Mouse (Mus musculus) c-Kit-negative CD71-positive TER-119-positive erythroid progenitor cells, embryonic 14.5 days (primary cell): ENCODE data around the gene Trim47.

Experiments
- DNase-seq: peaks from one replicate; pipeline ENCODE4 v3.0.0-alpha.2; 2013; ENCODE audit warnings: low read depth, low spot score

The Trim47 gene

DNA sequence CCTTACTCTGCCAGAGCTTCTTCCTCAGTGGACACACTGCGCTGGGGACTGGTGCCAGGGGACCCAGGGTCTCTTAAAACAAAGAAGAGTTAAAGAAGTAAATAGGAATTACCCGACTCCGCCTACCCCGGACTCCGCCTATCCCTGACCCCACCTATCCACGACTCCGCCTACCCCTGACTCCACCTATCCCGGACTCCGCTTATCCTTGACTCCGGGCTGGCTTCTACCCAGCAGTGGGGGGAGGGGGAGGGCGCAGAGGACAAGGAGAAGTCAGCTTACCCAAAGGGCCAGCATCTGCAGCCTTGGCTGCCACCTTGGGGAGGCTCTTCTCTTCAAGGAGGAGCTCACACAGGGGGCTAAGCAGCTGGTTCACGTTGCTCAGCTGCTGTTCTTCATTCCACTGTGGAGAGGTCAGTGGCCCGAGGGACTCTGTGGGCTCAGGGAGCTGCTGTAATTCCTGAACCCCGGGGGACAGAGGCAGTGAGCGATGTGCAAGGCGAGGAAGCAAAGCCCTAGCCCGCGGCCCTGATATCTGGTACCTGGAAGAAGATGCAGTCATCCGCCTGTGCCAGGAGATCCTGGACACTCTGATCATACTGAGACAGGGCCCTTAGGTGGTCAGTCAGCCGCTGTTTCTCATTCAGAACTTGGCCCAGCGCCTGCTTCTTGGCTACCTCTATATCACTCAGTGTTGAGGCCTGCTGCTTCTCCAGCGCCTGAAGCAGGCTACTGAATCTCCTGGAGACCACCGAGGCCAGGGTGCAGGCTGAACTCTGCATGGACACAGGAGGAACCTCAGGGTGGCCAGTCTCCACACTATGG lies at the start of gene Trim47:
Trim47 (minus strand) TSS at position 55 of the 825 bp plus-strand sequence.
- DNase-seq: no peak

DNA sequence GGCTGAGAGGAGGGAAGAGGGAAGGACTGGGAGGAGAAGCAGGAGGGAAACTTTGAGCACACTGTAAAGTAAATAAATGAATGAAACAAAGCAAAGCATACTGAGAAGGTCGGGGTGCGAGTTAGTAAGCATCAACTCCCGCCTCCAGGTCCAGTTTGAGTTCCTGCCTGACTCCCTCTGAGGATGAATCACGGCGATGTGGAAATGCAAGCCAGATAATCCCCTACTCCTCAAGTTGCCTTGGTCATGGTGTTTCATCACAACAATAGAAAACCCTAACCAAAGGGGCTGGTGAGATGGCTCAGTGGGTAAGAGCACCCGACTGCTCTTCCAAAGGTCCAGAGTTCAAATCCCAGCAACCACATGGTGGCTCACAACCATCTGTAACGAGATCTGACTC lies 49.0 kb upstream of the Trim47 start:
- DNase-seq: no peak

DNA sequence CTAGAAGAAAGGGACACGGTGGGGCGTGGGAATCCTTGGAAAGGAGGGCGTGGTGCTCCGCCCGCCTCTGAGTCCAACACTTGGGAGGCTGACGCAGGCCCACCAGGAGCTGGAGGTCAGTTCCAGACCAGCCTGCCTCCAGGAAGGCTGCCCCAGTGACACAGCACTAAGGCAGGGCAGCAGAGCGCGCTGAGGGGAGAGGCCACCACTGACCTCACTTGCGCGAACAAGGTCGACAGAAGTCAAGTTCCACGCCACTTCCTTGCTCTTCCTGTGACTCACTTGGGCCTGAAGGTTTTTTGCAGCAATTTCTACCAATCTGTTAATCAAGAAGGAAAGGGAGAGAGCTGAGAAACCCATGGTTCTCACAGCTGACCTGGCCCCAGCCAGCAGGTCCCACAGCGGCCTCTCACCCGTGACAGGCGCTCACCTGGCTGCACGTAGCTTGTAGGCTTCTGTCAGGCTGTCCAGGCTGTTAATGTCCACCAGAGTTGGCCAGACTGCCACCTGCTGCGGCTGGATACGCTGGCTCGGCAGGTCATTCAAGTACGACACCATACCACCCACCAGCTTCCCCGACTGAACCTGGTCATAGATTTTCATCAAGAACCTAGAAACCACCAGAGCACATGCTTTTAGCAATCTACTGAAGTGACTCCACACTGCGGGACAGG lies 47.9 kb upstream of the Trim47 start:
- DNase-seq: no peak

DNA sequence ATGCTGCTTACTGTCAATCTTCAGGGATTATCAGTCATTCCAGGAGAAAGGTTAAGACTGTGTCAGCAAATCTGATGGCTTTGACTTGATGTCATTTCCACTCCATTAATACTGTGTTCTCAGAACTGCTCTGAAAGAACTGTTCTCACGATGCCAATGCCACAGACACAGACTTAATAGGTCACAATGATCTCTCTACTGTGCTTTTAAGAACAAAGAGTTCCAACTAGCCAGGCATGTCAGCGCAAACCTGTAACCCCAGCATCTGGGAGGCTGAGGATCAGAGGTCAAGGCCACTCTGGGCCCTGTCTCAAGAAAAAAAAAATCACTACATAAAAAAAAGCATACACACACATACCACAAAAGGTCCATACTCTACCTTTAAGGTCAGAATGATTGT lies 44.9 kb upstream of the Trim47 start:
- DNase-seq: no peak

DNA sequence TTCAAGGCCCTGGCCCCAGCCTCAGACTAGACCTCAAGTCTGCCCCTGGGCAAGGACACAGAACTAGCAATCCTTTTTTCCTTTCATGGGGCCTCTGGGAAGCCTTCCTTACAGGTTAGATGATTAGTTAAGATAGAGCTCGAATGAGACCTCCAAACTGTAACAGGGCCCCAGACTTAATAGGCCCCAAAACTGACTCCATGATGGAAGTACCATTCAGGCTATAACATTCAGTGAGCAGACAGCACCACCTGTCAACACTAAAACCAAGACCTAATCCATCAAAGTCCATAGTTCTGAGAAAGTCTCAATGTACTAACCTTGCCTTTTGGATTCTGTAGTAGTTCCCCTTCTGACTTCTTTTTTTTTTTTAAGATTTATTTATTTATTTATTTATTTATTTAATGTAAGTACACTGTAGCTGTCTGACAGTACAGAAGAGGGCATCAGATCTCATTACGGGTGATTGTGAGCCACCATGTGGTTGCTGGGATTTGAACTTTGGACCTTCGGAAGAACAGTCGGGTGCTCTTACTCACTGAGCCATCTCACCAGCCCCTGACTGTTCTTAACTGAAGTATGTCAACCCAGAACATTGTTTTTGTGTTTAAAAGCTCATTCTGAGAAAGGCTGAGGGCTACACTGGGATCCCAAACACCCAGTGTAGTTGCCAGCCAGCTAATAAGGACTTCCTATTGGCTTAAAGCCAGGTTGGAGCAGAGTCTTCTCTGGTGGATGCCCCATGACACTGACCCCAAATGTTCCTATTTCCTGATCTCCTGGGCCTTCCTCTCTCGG lies 43.2 kb upstream of the Trim47 start:
- DNase-seq: no peak

DNA sequence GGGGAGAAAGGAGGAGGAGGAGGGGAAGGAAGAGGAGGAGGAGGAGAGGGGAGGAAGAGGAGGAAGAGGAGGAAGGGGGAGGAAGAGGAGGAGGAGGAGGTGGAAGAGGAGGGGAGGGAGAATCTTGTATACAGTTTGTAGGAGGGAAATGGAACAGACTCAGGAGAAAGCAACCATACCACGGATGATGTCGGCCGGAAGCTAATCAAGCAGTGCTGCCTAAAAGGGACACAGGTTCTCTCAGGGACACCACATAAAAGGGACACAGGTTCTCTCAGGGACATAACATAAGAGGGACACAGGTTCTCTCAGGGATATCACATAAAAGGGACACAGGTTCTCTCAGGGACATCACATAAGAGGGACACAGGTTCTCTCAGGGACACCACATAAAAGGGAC lies 42.2 kb upstream of the Trim47 start:
- DNase-seq: no peak

DNA sequence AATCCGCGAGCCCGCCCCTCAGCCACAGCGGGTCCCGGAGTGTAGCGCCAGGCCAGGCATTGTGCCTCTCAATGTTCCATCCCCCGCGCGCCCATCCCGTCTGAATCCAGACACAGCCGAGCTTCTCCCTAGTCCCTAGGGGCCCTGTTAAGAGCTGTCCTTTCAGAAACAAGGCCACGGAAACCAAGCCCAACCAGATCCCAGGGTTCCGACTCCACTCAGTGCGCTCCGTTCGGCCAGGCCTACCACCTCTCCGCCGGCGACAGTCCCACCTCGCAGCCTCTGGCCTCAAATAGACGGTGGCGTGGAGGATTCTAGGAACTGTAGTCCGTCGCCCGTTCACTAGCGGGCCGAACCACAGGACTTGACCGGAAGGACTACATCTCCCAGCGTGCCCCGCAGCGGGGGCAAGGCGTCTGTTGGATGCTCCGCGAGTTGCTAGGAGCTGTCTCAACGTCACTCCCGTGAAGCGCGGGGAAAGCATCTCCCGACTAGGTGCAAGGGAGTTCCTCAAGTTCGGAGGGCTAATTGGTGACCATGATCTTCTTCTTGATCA lies 41.0 kb upstream of the Trim47 start, which contains the start of gene Fbf1:
Fbf1 (minus strand) TSS at position 283 of the 556 bp plus-strand sequence.
- peak; percentile 79 for DNase-seq

DNA sequence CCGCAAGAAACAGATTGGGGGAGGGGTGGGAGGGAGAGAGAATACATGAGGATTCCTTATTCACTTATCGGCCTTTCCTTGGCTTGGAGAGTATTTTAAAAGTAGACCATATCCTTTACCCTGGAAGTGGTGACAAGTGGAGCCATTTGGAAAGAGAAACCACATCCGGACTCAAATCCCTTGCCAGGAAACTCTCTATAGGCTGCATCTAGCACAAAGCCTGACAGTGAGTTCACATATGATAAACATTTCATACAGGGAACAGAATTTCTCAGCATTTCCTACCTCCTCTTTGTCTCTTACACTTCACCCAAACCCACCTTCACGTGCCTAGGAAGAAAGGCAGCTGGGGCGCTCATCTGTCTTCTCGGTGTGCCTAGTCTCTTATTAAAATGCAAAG lies 40.2 kb upstream of the Trim47 start:
- no peak for DNase-seq

DNA sequence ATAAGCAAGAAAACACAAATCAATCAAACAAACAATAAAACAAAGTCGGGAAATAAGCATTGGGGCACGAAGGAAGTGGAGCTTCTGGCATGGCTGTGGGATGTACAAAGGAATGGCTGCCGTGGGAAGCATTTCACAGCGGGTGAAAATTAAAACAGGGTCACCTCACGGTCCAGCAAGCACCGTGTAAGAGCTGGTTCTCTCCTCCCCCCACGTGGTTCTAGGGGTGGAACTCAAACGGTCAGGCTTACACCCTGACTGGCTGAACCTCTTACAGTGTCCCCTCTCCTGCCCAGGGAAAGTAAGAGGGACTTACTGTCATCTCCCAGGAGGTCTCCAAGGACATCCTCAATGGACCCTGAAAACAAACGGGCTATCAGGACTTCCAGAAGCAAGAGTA lies 36.0 kb upstream of the Trim47 start:
- no peak for DNase-seq

DNA sequence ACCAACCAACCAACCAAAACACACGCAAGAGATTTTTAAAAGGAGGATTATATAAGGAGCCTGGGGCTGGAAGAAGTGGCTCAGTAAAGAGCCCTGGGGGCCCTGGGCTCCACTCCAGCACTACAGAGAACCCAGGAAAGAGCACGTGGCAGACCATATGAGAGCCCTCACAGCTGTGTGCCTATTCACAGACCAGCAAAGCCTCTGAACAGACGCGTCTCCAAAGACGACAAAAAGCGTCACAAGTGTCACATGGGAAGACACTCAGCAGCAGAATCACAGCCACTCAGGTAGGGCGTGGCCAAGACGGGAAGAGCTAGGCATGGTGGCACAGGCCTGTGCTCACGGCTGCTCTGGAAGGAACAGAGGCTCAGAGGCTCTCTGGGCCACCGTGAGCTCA lies 35.1 kb upstream of the Trim47 start:
- DNase-seq: no peak

DNA sequence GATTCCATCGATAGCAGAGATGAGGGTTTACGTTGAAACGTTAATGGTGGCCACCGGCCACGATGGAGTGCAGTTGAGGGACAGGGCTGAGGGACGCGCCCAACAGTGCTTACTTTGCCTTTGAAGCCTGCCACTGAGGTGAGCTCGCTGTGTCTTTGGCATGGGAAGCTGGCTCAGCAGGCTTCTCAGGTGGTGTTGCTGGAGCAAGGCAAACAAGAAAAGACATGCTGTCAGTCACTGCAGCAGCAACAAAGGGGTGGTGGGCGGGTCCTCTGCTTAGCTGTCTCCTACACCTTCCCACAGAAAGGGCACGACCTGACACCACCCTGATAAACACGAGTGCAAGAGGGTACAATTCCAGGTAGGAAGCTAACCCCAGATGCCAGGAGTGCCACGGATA lies 34.3 kb upstream of the Trim47 start:
- no peak for DNase-seq

DNA sequence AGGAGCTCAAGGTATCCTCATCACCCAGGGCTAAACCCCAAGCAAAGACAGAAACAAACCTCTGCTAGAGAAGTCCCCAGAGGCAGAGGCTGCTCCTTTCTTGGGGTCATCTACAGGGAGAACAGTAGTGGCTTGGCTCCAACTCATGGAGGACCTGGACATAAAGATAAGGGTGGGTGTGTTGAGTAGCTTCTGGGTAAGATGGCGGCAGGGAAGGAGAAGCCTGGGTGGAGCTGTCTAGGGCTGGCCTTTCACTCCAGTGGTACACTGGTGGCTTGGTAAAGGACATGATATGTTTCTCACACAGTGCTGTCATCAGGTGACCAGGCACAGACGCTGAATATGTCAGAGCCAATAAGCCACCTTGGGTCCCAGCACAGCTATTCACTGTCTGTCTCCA lies 23.9 kb upstream of the Trim47 start:
- DNase-seq: no peak

DNA sequence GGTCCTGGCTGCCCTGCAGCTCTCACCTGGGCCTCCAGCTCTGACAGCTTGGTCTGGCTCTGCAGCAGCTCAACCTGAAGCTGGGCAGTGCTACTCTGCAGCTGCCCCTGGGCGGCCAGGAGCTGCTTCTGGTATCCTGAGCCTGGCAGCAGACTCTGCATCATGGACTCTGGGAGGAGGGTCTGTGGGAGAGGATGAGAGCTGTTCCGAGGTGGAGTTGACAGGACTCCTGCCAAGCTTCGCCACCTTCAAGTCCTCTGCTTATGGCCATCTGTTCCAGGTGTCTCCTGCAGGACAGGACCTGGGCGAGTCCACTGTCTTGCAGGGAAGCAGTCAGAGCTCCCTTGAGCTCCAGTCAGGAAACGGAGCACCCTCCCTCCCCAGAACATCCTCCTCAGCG lies 22.3 kb upstream of the Trim47 start:
- DNase-seq: no peak

DNA sequence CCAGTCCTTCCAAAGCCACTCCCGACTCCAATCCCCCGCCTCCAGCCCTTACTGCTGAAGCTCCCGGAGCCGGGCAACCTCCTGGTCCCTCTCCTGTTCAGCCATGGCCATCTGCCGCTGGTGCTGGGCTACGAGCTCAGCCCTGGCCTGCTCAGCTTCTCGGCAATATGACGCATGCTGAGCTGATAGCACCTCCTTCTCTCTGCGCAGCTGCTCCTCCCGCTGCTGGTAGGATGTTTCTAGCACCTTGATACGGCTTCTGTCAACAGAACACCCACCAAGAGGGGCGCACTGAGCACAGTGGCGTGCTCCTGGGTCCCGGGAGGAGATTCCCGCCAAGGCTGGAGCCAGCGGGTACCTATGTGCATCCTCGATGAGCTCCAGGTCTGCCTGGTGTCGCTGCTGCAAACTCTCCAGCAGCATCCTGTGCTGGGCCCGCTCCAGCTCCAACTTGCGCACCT lies 21.8 kb upstream of the Trim47 start:
- DNase-seq: no peak

DNA sequence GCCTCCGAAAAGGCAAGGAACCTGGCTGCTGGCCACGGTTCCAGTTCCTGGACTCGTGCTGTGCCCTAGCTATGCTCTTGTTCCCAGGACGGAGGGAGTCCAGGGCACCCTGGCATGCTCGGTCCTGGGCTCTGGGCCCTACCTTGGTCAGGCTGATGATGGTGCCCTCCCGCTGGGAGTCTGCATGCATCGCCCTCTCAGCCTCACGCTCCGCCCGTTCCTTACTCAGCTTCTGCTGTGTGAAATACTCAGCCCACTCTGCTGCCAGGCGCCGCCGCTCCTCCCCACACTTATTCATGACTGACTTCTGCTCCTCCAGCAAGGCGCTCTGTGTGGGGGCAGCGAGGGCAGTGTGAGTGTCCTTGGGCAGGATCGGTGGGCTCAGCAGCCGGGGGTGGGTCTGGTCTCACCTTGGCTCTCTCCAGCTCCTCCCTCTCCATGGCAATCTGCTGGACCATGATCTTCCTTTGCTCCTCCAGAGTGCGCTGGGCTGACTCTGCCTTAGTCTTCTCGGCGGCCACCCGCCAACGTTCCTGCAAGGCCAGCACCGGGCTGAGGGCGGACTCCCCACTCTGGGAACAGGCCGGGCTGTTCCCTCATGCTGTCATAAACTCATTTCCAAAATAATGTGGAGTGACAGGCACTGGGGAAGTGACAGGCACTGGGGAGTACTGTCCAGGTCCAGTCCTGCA lies 19.4 kb upstream of the Trim47 start:
- no peak for DNase-seq

DNA sequence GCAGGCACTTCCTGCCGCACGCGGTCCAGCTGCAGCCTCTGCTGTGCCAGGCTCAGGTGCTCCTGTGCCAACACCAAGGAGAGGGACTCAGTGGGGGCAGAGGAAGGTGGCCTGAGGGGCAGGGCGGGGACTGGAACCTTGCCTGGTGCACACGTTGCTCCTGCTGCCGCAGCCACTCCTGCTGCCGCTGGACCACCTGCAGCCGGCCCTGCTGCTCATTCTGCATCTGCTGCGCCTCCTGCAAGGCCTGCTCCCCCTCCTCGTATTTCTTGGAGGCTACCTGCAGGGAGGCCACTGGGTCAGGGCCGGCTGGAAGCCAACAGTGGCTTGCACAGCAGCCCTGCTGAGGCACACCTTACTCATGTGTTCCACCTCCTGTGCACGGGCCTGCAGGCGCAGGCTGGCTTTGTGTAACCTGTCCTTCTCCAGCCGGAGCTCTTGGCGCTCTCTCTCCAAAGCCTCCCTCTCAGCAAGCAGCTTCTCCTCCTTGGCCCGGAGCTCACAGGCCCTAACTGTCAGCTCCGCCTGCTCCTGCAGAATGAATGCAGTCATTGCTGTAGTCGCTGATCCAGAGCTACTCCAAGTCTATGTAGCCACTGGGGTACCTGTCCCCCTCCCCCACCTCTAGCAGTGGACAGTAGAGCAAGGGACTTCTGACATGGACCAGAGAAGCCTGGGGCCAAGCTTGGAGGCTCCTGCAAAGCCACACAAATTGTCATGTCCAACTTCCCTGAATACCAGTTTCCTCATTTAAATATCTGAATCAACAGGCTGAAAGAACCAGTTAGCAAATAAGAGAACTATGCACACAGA lies 18.7 kb upstream of the Trim47 start:
- DNase-seq: no peak

DNA sequence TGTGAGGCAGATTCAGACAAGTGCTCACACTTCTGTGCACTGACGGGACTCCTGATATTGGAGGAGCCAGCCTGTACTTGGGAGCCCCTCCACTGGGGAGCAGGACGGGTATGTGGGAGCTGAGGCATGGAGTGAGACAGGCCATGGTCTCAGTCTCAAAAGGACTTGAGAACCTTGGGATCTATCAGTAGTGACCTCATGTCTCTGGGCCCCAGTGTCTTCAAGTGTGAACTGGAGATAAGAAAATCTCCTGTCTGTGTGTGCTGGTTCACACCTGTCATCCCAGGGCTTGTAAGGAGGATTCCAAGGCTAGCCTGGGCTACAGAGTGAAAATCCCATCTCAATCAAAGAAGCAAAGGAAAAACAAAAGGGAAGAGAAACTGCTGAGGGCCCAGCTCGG lies 16.5 kb upstream of the Trim47 start:
- DNase-seq: no peak

DNA sequence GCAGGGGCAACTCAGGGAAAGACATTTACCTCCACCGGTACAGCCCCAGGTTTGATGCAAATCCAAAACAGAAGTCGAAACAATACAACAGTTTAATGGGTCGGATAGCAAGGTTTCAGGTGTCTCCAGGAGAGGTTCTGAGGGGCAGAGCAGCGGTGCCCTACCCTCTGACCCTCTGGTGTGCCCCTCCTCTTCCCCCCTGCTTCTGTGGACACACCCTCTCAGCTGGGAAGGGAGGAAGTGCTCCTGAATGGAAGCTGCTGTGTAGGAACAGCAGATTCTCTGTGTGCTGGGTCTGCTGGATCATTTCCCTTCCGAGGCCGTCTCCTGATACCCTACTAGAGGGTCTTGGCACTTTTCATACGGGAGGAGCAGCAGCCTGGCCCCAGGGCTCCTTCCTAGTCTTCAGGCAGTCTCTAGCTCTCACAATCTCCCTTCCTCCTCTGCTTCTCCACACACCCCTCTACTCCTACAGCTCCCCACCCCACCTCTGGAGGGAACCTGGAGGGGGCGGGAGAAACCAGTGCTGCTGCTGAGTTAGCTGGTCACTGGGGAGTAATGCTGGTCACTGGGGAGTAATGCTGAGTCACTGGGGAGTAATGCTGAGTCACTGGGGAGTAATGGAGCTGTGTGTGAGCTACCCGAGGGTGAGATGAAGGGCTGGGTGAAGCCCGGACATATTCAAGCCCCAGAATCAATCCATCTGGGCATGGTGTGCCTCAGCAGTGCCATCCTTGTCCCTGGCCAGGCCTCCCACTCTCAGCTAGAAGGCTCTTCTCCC lies 15.4 kb upstream of the Trim47 start:
- DNase-seq: peak; percentile 90

DNA sequence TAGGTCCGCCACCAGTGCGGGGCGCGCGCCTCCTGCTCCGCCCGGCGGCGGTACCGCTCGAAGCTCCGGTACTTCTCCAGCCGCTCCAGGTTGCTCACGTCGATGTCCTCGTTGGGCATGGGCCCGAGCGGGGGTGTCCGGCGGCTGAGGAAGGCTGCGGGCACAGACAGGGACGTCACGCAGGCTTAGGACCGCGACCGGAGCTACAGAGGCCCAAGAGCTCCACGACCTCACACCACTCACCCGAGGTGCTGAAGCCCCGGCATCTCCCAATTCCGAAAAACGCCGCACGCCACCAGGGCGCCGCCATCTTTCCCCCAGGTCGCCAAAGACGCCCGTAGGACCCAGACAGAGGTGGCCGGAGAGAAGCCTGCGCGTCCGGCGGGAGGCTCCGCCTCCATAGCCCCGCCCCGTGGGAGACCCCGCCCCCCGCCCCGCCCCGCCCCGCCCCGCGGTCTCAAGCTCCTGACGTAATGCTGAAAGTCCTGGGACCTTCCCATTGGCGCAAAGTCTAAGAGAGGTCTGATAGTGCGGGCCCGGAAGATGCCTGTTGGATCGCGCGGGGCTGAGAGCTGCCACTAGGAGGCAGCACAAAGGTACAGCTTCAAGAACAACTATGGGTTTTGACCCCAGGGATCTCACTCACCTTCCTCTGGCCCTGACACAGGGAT lies 11.6 kb upstream of the Trim47 start, which contains the start of gene Mrpl38:
Mrpl38 (minus strand) TSS at position 401 of the 671 bp plus-strand sequence.
- peak; percentile 95 for DNase-seq
